Comparison of ENCODE assay signal across 9 mouse cellular contexts in genomic region chr12:107757996-107758791, GRCm38 (mm10).
DNase-seq lines count a peak whose midpoint lies in the region; ATAC-seq and TF ChIP-seq lines count a peak whose summit lies in the region.
"Had no signal": no experiment of that assay in that cellular context is flagged by ENCODE, and none has a peak within 500 bp of the region (broad histone marks: within the 10 kb centered on the region; RNA-seq: fewer than 3 reads in every experiment).

No protein-coding gene starts in this region.

- no peak overlapping the region for H3K4me3 ChIP-seq in kidney, postnatal 0 days (replicated peaks; ENCODE audit: low read depth, low read length)
- no peak overlapping the region for H3K4me3 ChIP-seq in kidney, adult 2 months (ENCODE audit: insufficient read depth, low read depth, low read length)
- H3K4me3 ChIP-seq in embryonic facial prominence, embryonic 13.5 days, result no peak overlapping the region
- no peak overlapping the region for H3K4me3 ChIP-seq in limb, embryonic 11.5 days (ENCODE audit: low read depth, low read length)
- H3K4me3 ChIP-seq in thymus, adult 2 months (ENCODE audit: control insufficient read depth, insufficient read depth, low read length), result no peak overlapping the region
- H3K4me3 ChIP-seq: erythroblast, embryonic 14.5 days had no signal

- no peak overlapping the region for H3K27ac ChIP-seq in kidney, postnatal 0 days
- no peak overlapping the region for H3K27ac ChIP-seq in kidney, adult 2 months (ENCODE audit: insufficient read depth, low read depth, low read length)
- H3K27ac ChIP-seq in embryonic facial prominence, embryonic 13.5 days, result peak overlapping the region; percentile 16; the same call in 1 of the 2 replicates
- 0 out of 2 replicates have a peak overlapping the region, but pooled peaks have one; percentile 26 for H3K27ac ChIP-seq in limb, embryonic 11.5 days (replicated peaks; ENCODE audit: low read depth, low read length)
- H3K27ac ChIP-seq in thymus, adult 2 months (ENCODE audit: control insufficient read depth, insufficient read depth, low read length), result no peak overlapping the region

- H3K9me3 ChIP-seq in kidney, postnatal 0 days (replicated peaks; ENCODE audit: low read length), result no peaks in the 10 kb centered on the region
- H3K9me3 ChIP-seq in embryonic facial prominence, embryonic 13.5 days, result no peaks in the 10 kb centered on the region
- no peaks in the 10 kb centered on the region for H3K9me3 ChIP-seq in limb, embryonic 11.5 days (ENCODE audit: control insufficient read depth, low read length)

- H3K9ac ChIP-seq in kidney, postnatal 0 days (ENCODE audit: low read depth, low read length), result no peak overlapping the region
- H3K9ac ChIP-seq in embryonic facial prominence, embryonic 13.5 days, result no peak overlapping the region
- H3K9ac ChIP-seq in limb, embryonic 11.5 days (ENCODE audit: low read length), result no peak overlapping the region

- H3K27me3 ChIP-seq in kidney, postnatal 0 days (ENCODE audit: insufficient read depth, low read length), result no peaks in the 10 kb centered on the region
- no peaks in the 10 kb centered on the region for H3K27me3 ChIP-seq in kidney, adult 2 months (replicated peaks; ENCODE audit: control insufficient read depth, insufficient read depth, low read length)
- no peaks in the 10 kb centered on the region for H3K27me3 ChIP-seq in embryonic facial prominence, embryonic 13.5 days
- no peaks in the 10 kb centered on the region for H3K27me3 ChIP-seq in limb, embryonic 11.5 days (ENCODE audit: control insufficient read depth, insufficient read depth, low read length)
- no peaks in the 10 kb centered on the region for H3K27me3 ChIP-seq in thymus, adult 2 months (ENCODE audit: control insufficient read depth, insufficient read depth, low read length)

- H3K4me2 ChIP-seq in kidney, postnatal 0 days (ENCODE audit: low read length), result no peak overlapping the region
- H3K4me2 ChIP-seq in embryonic facial prominence, embryonic 13.5 days, result no peak overlapping the region
- no peak overlapping the region for H3K4me2 ChIP-seq in limb, embryonic 11.5 days (ENCODE audit: low read depth, severe bottlenecking)

- ATAC-seq in kidney, postnatal 0 days (replicated peaks; ENCODE audit: low FRiP score, low read depth), result peak; percentile 49; the same call in 1 of the 2 replicates
- 0 out of 2 replicates have a peak, but pooled peaks have one; percentile 33 for ATAC-seq in embryonic facial prominence, embryonic 13.5 days (ENCODE audit: insufficient number of reproducible peaks, insufficient read depth, low FRiP score, low TSS enrichment, low read depth)
- ATAC-seq in limb, embryonic 11.5 days (ENCODE audit: insufficient number of reproducible peaks, low FRiP score, low TSS enrichment, low read depth), result peak; percentile 65

- no peak for TF ChIP-seq CTCF in kidney, postnatal 0 days (IDR thresholded peaks at IDR 0.05; ENCODE audit: low read depth)
- TF ChIP-seq CTCF in kidney, adult 2 months (conservative IDR thresholded peaks at IDR 0.05; ENCODE audit: insufficient read depth, insufficient read length, low read depth, low read length), result no peak
- TF ChIP-seq CTCF in thymus, adult 2 months (IDR thresholded peaks at IDR 0.05; ENCODE audit: borderline replicate concordance, control insufficient read depth, extremely low read depth, insufficient read depth, low read length, poor library complexity), result no peak

- TF ChIP-seq POLR2A in kidney, adult 2 months (IDR thresholded peaks at IDR 0.05; ENCODE audit: low read depth, low read length), result no peak
- no peak for TF ChIP-seq POLR2A in thymus, adult 2 months (IDR thresholded peaks at IDR 0.05; ENCODE audit: control insufficient read depth, extremely low read depth, insufficient read depth, low read length, poor library complexity)

- H3K4me1 ChIP-seq in kidney, postnatal 0 days (replicated peaks; ENCODE audit: insufficient read depth, low read length), result no peaks in the 10 kb centered on the region
- H3K4me1 ChIP-seq in kidney, adult 2 months (ENCODE audit: control insufficient read depth, insufficient read depth, low read length), result no peaks in the 10 kb centered on the region
- peaks cover 51% of the 10 kb centered on the region for H3K4me1 ChIP-seq in embryonic facial prominence, embryonic 13.5 days
- H3K4me1 ChIP-seq in limb, embryonic 11.5 days (ENCODE audit: control insufficient read depth, insufficient read depth, low read length), result peaks cover 16% of the 10 kb centered on the region
- peaks cover 87% of the 10 kb centered on the region for H3K4me1 ChIP-seq in thymus, adult 2 months (replicated peaks; ENCODE audit: control insufficient read depth, insufficient read depth, low read length)

- H3K36me3 ChIP-seq in kidney, postnatal 0 days (ENCODE audit: insufficient read depth, low read length), result no peaks in the 10 kb centered on the region
- H3K36me3 ChIP-seq in kidney, adult 2 months (ENCODE audit: control insufficient read depth, insufficient read depth, low read length), result no peaks in the 10 kb centered on the region
- H3K36me3 ChIP-seq in embryonic facial prominence, embryonic 13.5 days, result no peaks in the 10 kb centered on the region
- H3K36me3 ChIP-seq in limb, embryonic 11.5 days (ENCODE audit: control insufficient read depth, insufficient read depth, low read length), result no peaks in the 10 kb centered on the region
- H3K36me3 ChIP-seq in thymus, adult 2 months (ENCODE audit: control insufficient read depth, insufficient read depth, low read length), result no peaks in the 10 kb centered on the region

- WGBS in kidney, postnatal 0 days, result 17% methylated on average over 16 of the region's 16 CpGs
- WGBS in kidney, adult 2 months, result 31% methylated on average over 16 of the region's 16 CpGs
- 20% methylated on average over 14 of the region's 16 CpGs for WGBS in embryonic facial prominence, embryonic 13.5 days
- 15% methylated on average over 13 of the region's 16 CpGs for WGBS in limb, embryonic 11.5 days
- 18% methylated on average over 14 of the region's 16 CpGs for WGBS in thymus, adult 2 months

- DNase-seq in kidney, postnatal 0 days (ENCODE audit: low spot score), result no peak
- no peak for DNase-seq in kidney, adult 2 months
- DNase-seq in limb, embryonic 11.5 days (ENCODE audit: low spot score), result peak; percentile 77
- DNase-seq in thymus, adult 2 months, result peak; percentile 58
- DNase-seq in right cerebral cortex, postnatal 10 days (ENCODE audit: low spot score in 2 of 2), result no peak
- DNase-seq in kidney, adult 8-10 months, result no peak
- no peak for DNase-seq in B cell, adult 2 months

Comparison
In these comparisons a context has a peak if more than half of its experiments do, and no peak if none do; other contexts are left out.
1. DNase-seq: peak in limb, embryonic 11.5 days (single experiment) and thymus, adult 2 months (single experiment); none in kidney, postnatal 0 days (single experiment), kidney, adult 2 months (single experiment), right cerebral cortex, postnatal 10 days (0 of 2), kidney, adult 8-10 months (0 of 2) and B cell, adult 2 months (0 of 2).
2. H3K27ac ChIP-seq: peak in embryonic facial prominence, embryonic 13.5 days (single experiment) and limb, embryonic 11.5 days (single experiment); none in kidney, postnatal 0 days (single experiment), kidney, adult 2 months (single experiment) and thymus, adult 2 months (single experiment).
3. Peak in every context shown above with its lines, with median percentiles within 50 percentile points of each other: ATAC-seq.